Mouse (Mus musculus) liver, adult 2 months (tissue): ENCODE results near the gene Foxp1.

Source experiments
- CTCF ChIP-seq: fragments of 200-500 bp; IDR thresholded peaks from 2 replicates; pipeline ENCODE4 v1.5.1; 2011; ENCODE audit warnings: low read depth, low read length, control low read depth
- POLR2A ChIP-seq: fragments of 200-500 bp; IDR thresholded peaks from 2 replicates; pipeline ENCODE4 v1.6.1; 2011; ENCODE audit warnings: low read length, control low read depth; ENCODE audit not compliant: insufficient read depth; ENCODE audit errors: extremely low read depth

- no peak for TF ChIP-seq CTCF
- TF ChIP-seq POLR2A, result no peak
Observed at GRCm38 (mm10) chr6:99201271-99201705, 321.2 kb downstream of the Foxp1 start.
